Mouse (Mus musculus) testis, postnatal 10 days (tissue): ENCODE data around the gene Cd300e.
A peak's percentile ranks its signal among the peaks of the same experiment; 100 is the strongest.
"Not testable (repeated sequence)": the region's sequence is repeated elsewhere in the genome, so short reads cannot be mapped to it uniquely, and the experiment has no call there.

ENCODE experiments used
- DNase-seq: peaks from one replicate; pipeline ENCODE4 v3.0.0; 2021; ENCODE audit warnings: low spot score

Gene Cd300e

GRCm38 (mm10) chr11:115082196-115082595, 20.2 kb upstream of the Cd300e start:
- DNase-seq: no peak

GRCm38 (mm10) chr11:115081373-115081772, 19.4 kb upstream of the Cd300e start:
- no peak for DNase-seq

GRCm38 (mm10) chr11:115080886-115081285, 18.9 kb upstream of the Cd300e start:
- DNase-seq: peak; percentile 52

- no peak for DNase-seq
Observed at GRCm38 (mm10) chr11:115078680-115079079, 16.7 kb upstream of the Cd300e start.

GRCm38 (mm10) chr11:115077436-115077835, 15.5 kb upstream of the Cd300e start:
- no peak for DNase-seq

GRCm38 (mm10) chr11:115075859-115076258, 13.9 kb upstream of the Cd300e start:
- DNase-seq: no peak

- no peak for DNase-seq
Observed at GRCm38 (mm10) chr11:115075407-115075806, 13.4 kb upstream of the Cd300e start.

- DNase-seq: no peak
Observed at GRCm38 (mm10) chr11:115073002-115073401, 11.0 kb upstream of the Cd300e start.

- DNase-seq: no peak
Observed at GRCm38 (mm10) chr11:115071631-115072294, 9.8 kb upstream of the Cd300e start.

- no peak for DNase-seq
Observed at GRCm38 (mm10) chr11:115071015-115071551, 9.1 kb upstream of the Cd300e start.

GRCm38 (mm10) chr11:115066768-115067167, 4.8 kb upstream of the Cd300e start:
- no peak for DNase-seq

GRCm38 (mm10) chr11:115059797-115060196, 2.2 kb downstream of the Cd300e start:
- no peak for DNase-seq

- DNase-seq: no peak
Observed at GRCm38 (mm10) chr11:115058701-115059100, 3.3 kb downstream of the Cd300e start.

GRCm38 (mm10) chr11:115054537-115054936, 7.4 kb downstream of the Cd300e start:
- no peak for DNase-seq

- DNase-seq: no peak
Observed at GRCm38 (mm10) chr11:115052991-115053390, 9.0 kb downstream of the Cd300e start.

GRCm38 (mm10) chr11:115052206-115052605, 9.8 kb downstream of the Cd300e start:
- peak; percentile 58 for DNase-seq

GRCm38 (mm10) chr11:115049282-115049895, 12.6 kb downstream of the Cd300e start:
- no peak for DNase-seq

- DNase-seq: no peak
Observed at GRCm38 (mm10) chr11:115048259-115048658, 13.7 kb downstream of the Cd300e start, which contains the start of gene Cd300ld3. Cd300ld3 (minus strand) TSS chr11:115048409.

GRCm38 (mm10) chr11:115037669-115038068, 24.3 kb downstream of the Cd300e start, which contains the start of gene Cd300ld5:
Cd300ld5 (minus strand) TSS chr11:115037769.
- not testable (repeated sequence) for DNase-seq

GRCm38 (mm10) chr11:115026912-115027311, 35.1 kb downstream of the Cd300e start, which contains the start of gene Cd300ld4:
Cd300ld4 (minus strand) TSS chr11:115027012.
- DNase-seq: not testable (repeated sequence)

- DNase-seq: not testable (repeated sequence)
Observed at GRCm38 (mm10) chr11:115016093-115016492, 45.9 kb downstream of the Cd300e start, which contains the start of gene Cd300ld2. Cd300ld2 (minus strand) TSS chr11:115016193.

- no peak for DNase-seq
Observed at GRCm38 (mm10) chr11:115004070-115004469, 57.9 kb downstream of the Cd300e start.
